Mouse (Mus musculus) central nervous system, embryonic 11.5 days (tissue): Measurements from ENCODE around the gene Slc12a4. TPM values are rescaled to one million over a fixed set of nuclear protein-coding genes. Genes with fewer than 3 reads are reported as not detected.

Experiments used
- polyA plus RNA-seq: library from polyadenylated mRNA; depleted of rRNA; stranded (reverse); fragments of >200 nt; gene quantifications from 2 replicates; pipeline ENCODE4 v1.2.3, GENCODE M21; 2012; rRNA removed

The Slc12a4 gene
- 16.1 and 33.0 TPM in 2 replicates for polyA plus RNA-seq

GRCm38 (mm10) chr8:105965905-105966341, at the start of gene Slc12a4:
Gene Slc12a4 (minus strand): TSS chr8:105966097.

DNA sequence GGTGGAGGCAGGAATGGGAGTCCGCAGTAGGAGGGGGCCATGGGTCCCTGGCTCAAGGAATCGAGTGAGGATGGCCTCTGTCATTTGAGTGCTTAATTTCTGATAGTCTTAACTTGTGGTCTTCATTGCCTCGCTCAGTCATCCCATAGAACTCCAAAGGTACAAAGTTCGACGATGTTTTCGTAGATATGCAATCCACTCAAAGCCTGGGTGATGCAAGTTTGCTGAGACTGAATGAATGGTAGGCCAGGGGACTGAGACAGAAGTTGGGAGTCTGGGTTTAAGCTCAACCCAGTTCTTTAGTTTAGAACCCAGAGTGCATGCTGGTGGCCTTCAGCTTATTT, 45.7 kb upstream of the Slc12a4 start, which contains the start of gene Ddx28:
Gene Ddx28, minus strand, starts transcription at position 240 of the 344 bp plus-strand sequence.

GRCm38 (mm10) chr8:106005875-106006274, 40.0 kb upstream of the Slc12a4 start, which contains the start of gene Dpep2nb:
Gene Dpep2nb (minus strand): TSS chr8:106005975.

GRCm38 (mm10) chr8:105990856-105991387, 25.0 kb upstream of the Slc12a4 start, which contains the start of gene Dus2:
Gene Dus2 (plus strand): TSS chr8:105991337.

GRCm38 (mm10) chr8:105979325-105979724, 13.4 kb upstream of the Slc12a4 start, which contains the start of gene Dpep3:
Gene Dpep3 (minus strand): TSS chr8:105979429.

DNA sequence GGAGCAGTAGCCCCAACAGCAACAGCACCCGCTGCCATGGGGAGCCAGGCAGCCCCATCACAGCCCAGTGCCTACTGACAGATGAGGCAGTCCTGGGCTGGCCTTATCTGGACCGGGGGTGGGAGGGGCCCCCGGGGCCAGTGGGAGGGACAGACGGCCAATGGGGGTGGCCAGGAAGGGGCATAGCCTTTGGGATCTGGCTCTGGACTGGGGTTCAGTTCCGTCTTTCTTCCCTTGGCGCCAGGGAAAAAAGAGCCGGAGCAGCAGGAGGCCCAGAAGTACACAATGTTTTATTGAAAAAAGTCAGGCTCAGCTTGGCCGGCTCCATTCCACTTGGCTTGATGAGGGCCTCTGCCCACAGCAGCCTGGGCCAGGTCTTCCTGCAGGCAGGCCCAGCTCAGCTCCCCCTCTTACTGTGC, 22.6 kb downstream of the Slc12a4 start, which contains the start of gene Lcat:
Gene Lcat, minus strand, starts transcription at position 62 of the 419 bp plus-strand sequence.

DNA sequence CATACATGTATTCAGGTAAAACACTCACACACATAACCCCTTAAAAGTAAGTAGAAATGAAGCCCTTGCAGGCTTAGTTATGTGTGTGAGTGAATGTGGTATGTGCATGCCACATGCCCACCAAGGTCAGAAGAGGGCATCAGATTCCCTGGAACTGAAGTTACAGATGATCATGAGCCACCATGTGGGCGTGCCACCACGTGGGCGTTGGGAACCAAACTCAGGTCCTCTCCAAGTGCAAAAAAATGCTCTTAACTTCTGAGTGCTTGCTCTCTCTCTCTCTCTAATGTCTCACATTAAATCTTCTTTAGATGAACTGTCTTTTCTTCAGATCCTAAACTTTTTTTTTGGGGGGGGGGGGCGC, 27.6 kb downstream of the Slc12a4 start, which contains the start of gene Psmb10:
Gene Psmb10, minus strand, starts transcription at position 139 of the 364 bp plus-strand sequence.

GRCm38 (mm10) chr8:105933762-105934161, 32.1 kb downstream of the Slc12a4 start, which contains the start of gene Ctrl:
Gene Ctrl (minus strand): TSS chr8:105933862.

GRCm38 (mm10) chr8:105900180-105900940, 65.5 kb downstream of the Slc12a4 start, which contains the start of gene Pskh1:
Gene Pskh1 (plus strand): TSS chr8:105900441.

Other genes with a start within 250 kb of the Slc12a4 start
- 23.5 and 50.7 TPM in 2 replicates for gene Gfod2, start 207.4 kb downstream of the Slc12a4 start, polyA plus RNA-seq
- gene Ranbp10, start 138.7 kb downstream of the Slc12a4 start, polyA plus RNA-seq = 29.6 and 36.9 TPM in 2 replicates
- 0.14 and 0.55 TPM in 2 replicates for gene Tsnaxip1, start 138.4 kb downstream of the Slc12a4 start, polyA plus RNA-seq
- gene Cenpt, start 112.8 kb downstream of the Slc12a4 start, polyA plus RNA-seq = 68.4 and 87.0 TPM in 2 replicates
- gene Thap11, start 111.0 kb downstream of the Slc12a4 start, polyA plus RNA-seq = 63.7 and 70.3 TPM in 2 replicates
- 199 and 370 TPM in 2 replicates for gene Nutf2, start 105.5 kb downstream of the Slc12a4 start, polyA plus RNA-seq
- gene Edc4, start 85.2 kb downstream of the Slc12a4 start, polyA plus RNA-seq = 45.7 and 71.5 TPM in 2 replicates
- 0.68 and 1.7 TPM in 2 replicates for gene Nrn1l, start 72.5 kb downstream of the Slc12a4 start, polyA plus RNA-seq
- gene Pskh1, start 65.7 kb downstream of the Slc12a4 start, polyA plus RNA-seq = 18.8 and 37.9 TPM in 2 replicates
- 4.3 and 4.7 TPM in 2 replicates for gene Ctrl, start 32.2 kb downstream of the Slc12a4 start, polyA plus RNA-seq
- gene Psmb10, start 27.7 kb downstream of the Slc12a4 start, polyA plus RNA-seq = 31.9 and 69.0 TPM in 2 replicates
- gene Lcat, start 22.7 kb downstream of the Slc12a4 start, polyA plus RNA-seq = 2.9 and 5.5 TPM in 2 replicates
- gene Dpep3, start 13.3 kb upstream of the Slc12a4 start, polyA plus RNA-seq = not detected in 2 replicates
- gene Dus2, start 25.2 kb upstream of the Slc12a4 start, polyA plus RNA-seq = 16.8 and 20.7 TPM in 2 replicates
- gene Dpep2nb, start 39.9 kb upstream of the Slc12a4 start, polyA plus RNA-seq = not detected in 2 replicates
- gene Ddx28, start 45.8 kb upstream of the Slc12a4 start, polyA plus RNA-seq = 11.4 and 12.7 TPM in 2 replicates
- 12.8 and 27.0 TPM in 2 replicates for gene Nfatc3, start 92.7 kb upstream of the Slc12a4 start, polyA plus RNA-seq
- 1.3 and 2.7 TPM in 2 replicates for gene Esrp2, start 170.9 kb upstream of the Slc12a4 start, polyA plus RNA-seq
- 11.1 and 11.7 TPM in 2 replicates for gene Pla2g15, start 184.3 kb upstream of the Slc12a4 start, polyA plus RNA-seq
- gene Slc7a6, start 202.8 kb upstream of the Slc12a4 start, polyA plus RNA-seq = 42.4 and 53.0 TPM in 2 replicates
- gene Slc7a6os, start 244.8 kb upstream of the Slc12a4 start, polyA plus RNA-seq = 48.7 and 66.0 TPM in 2 replicates
- gene Prmt7, start 244.8 kb upstream of the Slc12a4 start, polyA plus RNA-seq = 34.2 and 39.2 TPM in 2 replicates